Mouse (Mus musculus) T-cell, adult 2 months (primary cell): ENCODE data around the gene Calb2.

Experiments used
- DNase-seq: peaks from one replicate; pipeline ENCODE4 v3.0.0; 2022; ENCODE audit warnings: low spot score

The Calb2 gene

GRCm38 (mm10) chr8:110119715-110120114, 48.3 kb downstream of the Calb2 start:
- no peak for DNase-seq

- no peak for DNase-seq
Measured at GRCm38 (mm10) chr8:110102653-110103052, 65.4 kb downstream of the Calb2 start, which contains the start of gene Gm17720. TSS of gene Gm17720 (minus strand) at chr8:110102753.

- DNase-seq, result no peak
Measured at GRCm38 (mm10) chr8:110101676-110102075, 66.3 kb downstream of the Calb2 start.

- DNase-seq, result no peak
Measured at GRCm38 (mm10) chr8:110100907-110101306, 67.1 kb downstream of the Calb2 start, which contains the start of gene Gm21964. TSS of gene Gm21964 (plus strand) at chr8:110101207.

GRCm38 (mm10) chr8:110091869-110092268, 76.1 kb downstream of the Calb2 start:
- no peak for DNase-seq
